20 mouse cellular contexts compared by ENCODE assay signal in the genomic region with DNA sequence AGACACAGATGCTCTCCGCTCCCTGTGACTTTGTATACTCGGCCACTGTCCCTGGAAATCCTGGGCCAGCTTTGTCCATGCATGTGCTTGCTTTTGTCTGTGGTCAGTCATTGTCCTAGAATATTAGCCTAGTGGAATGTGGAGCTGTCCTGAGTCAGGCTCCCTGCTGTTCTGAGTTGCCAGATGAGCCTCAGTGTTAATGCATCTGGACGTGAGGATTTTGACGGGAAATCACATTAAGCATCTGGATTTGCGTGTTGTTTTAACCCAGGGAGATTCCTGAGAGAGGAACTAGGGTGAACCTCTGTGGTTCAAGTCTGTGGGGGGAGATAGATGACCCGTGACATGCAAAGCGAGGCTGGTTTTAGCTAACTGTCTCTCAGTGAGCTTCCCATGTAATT. TPM values are rescaled to one million over a fixed set of nuclear protein-coding genes. Genes with fewer than 3 reads are reported as not detected.
A peak's percentile ranks its signal among the peaks of the same experiment; 100 is the strongest.
DNase-seq lines count a peak whose midpoint lies in the region; ATAC-seq and TF ChIP-seq lines count a peak whose summit lies in the region.
"Had no signal": no experiment of that assay in that cellular context is flagged by ENCODE, and none has a peak within 500 bp of the region (broad histone marks: within the 10 kb centered on the region; RNA-seq: fewer than 3 reads in every experiment).

No protein-coding gene starts in this region.

- no peak overlapping the region for H3K4me3 ChIP-seq in kidney, adult 2 months (ENCODE audit: insufficient read depth, low read depth, low read length)
- H3K4me3 ChIP-seq in brown adipose tissue, adult 24 weeks (ENCODE audit: insufficient read depth, low read depth, low read length) = no peak overlapping the region
- H3K4me3 ChIP-seq in layer of hippocampus, adult 2 months = no peak overlapping the region
- H3K4me3 ChIP-seq: embryonic facial prominence, embryonic 13.5 days; heart, embryonic 10.5 days; hindbrain, embryonic 13.5 days; intestine, embryonic 15.5 days; left cerebral cortex, adult 2 months; liver, embryonic 12.5 days; lung, embryonic 15.5 days had no signal

- H3K27ac ChIP-seq in kidney, adult 2 months (ENCODE audit: insufficient read depth, low read depth, low read length) = no peak overlapping the region
- 0 out of 2 replicates have a peak overlapping the region, but pooled peaks have one; percentile 12 for H3K27ac ChIP-seq in brown adipose tissue, adult 24 weeks (replicated peaks; ENCODE audit: low read depth, low read length)
- H3K27ac ChIP-seq in layer of hippocampus, adult 2 months = no peak overlapping the region
- H3K27ac ChIP-seq: embryonic facial prominence, embryonic 13.5 days; heart, embryonic 10.5 days; hindbrain, embryonic 13.5 days; intestine, embryonic 15.5 days; kidney, postnatal 0 days; left cerebral cortex, adult 2 months; liver, embryonic 12.5 days; lung, embryonic 15.5 days; macrophage had no signal

- H3K27me3 ChIP-seq in kidney, adult 2 months (replicated peaks; ENCODE audit: control insufficient read depth, insufficient read depth, low read length) = no peaks in the 10 kb centered on the region
- H3K27me3 ChIP-seq: embryonic facial prominence, embryonic 13.5 days; hindbrain, embryonic 13.5 days; intestine, embryonic 15.5 days; liver, embryonic 12.5 days; lung, embryonic 15.5 days had no signal

- peak; percentile 21 for DNase-seq in kidney, adult 2 months
- no peak for DNase-seq in kidney, postnatal 36 days
- DNase-seq in B cell, adult 2 months = peak; percentile 29 to 32
- no peak for DNase-seq in layer of hippocampus, adult 2 months (ENCODE audit: low spot score in 2 of 2)
- no peak for DNase-seq in heart, adult 18-20 months
- DNase-seq: cerebellum, adult 9-11 months; gastrocnemius, postnatal 14 days; heart, postnatal 10 days; thymus, postnatal 4 days had no signal

- peak; percentile 57; the same call in 1 of the 2 replicates for ATAC-seq in neutrophil, adult 5-6 weeks (ENCODE audit: extremely low read depth, insufficient number of reproducible peaks, low FRiP score, poor library complexity, severe bottlenecking)
- ATAC-seq: intestine, embryonic 15.5 days; liver, embryonic 12.5 days had no signal

- no peaks in the 10 kb centered on the region for H3K36me3 ChIP-seq in kidney, adult 2 months (ENCODE audit: control insufficient read depth, insufficient read depth, low read length)
- H3K36me3 ChIP-seq: hindbrain, embryonic 13.5 days; intestine, embryonic 15.5 days had no signal

- no peaks in the 10 kb centered on the region for H3K4me1 ChIP-seq in kidney, adult 2 months (ENCODE audit: control insufficient read depth, insufficient read depth, low read length)
- peaks cover 2% of the 10 kb centered on the region; the same call in 1 of the 2 replicates for H3K4me1 ChIP-seq in brown adipose tissue, adult 24 weeks (ENCODE audit: control insufficient read depth, insufficient read depth, insufficient read length, low read length)
- H3K4me1 ChIP-seq: intestine, embryonic 15.5 days; liver, embryonic 12.5 days had no signal

- WGBS in kidney, adult 2 months = 42% methylated on average over 7 of the region's 7 CpGs

- TF ChIP-seq POLR2A in kidney, adult 2 months (IDR thresholded peaks at IDR 0.05; ENCODE audit: low read depth, low read length) = no peak

- no peak for TF ChIP-seq CTCF in kidney, adult 2 months (conservative IDR thresholded peaks at IDR 0.05; ENCODE audit: insufficient read depth, insufficient read length, low read depth, low read length)
- no peak for TF ChIP-seq CTCF in layer of hippocampus, adult 2 months (conservative IDR thresholded peaks at IDR 0.05)

RNA-seq across cellular contexts. Expression of a gene that starts 47.0 kb away (rescaled TPM):
- 64.6 and 67.6 TPM in 2 replicates for polyA plus RNA-seq in kidney, adult 2 months (2012; rRNA removed)
- polyA plus RNA-seq in brown adipose tissue, adult 24 weeks (2012; ENCODE audit: insufficient read depth, insufficient read length, missing spikeins) = 45.2 and 56.6 TPM in 2 replicates
- 5.5 and 7.6 TPM in 2 replicates for total RNA-seq in neutrophil, adult 5-6 weeks (2017)
- 1 to 10 TPM; 4.3 to 6.2 TPM for total RNA-seq in layer of hippocampus, adult 2 months (2021)
- total RNA-seq in heart, adult 18-20 months (2021) = 10 to 100 TPM; 44.3 to 51.5 TPM

Comparison
In these comparisons a context has a peak if more than half of its experiments do, and no peak if none do; other contexts are left out.
1. DNase-seq: peak in kidney, adult 2 months (single experiment) and B cell, adult 2 months (2 of 2); none in kidney, postnatal 36 days (0 of 2), layer of hippocampus, adult 2 months (0 of 2) and heart, adult 18-20 months (0 of 2).